Mouse (Mus musculus): ENCODE data around the gene Dync1i2.

DNA sequence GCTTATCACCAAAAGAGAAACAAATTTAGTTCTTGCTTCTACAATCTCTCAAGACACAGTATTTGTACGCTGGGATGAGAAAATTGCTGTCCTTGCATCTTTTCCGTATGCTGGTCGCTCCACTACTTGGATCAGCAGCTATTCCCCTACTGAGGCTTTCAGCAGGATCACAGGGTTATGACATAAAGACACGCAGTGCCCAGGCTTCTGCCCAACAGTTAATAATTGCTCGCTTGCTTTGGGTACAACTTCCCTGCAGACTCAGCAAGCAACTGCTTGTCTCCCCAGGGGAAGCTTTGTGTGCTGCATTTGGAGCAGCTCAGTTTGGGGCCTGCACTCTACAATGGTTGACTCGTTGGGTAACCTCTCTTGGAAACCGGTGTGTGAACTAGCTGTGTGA, 64.2 kb downstream of the Dync1i2 start:
- TF ChIP-seq E2F4 (IDR thresholded peaks at IDR 0.05; ENCODE audit: insufficient replicate concordance, low read depth, low read length): no peak
- TF ChIP-seq TCF12 (IDR thresholded peaks at IDR 0.05; ENCODE audit: low read depth, low read length): no peak
- no peak for TF ChIP-seq BHLHE40 (IDR thresholded peaks at IDR 0.05; ENCODE audit: low read depth, low read length)
- TF ChIP-seq CTCF (conservative IDR thresholded peaks at IDR 0.05 in 1 of 2, IDR thresholded peaks at IDR 0.05 in 1 of 2; ENCODE audit: low read depth in 2 of 2, low read length in 2 of 2): no peak
- TF ChIP-seq HCFC1 (IDR thresholded peaks at IDR 0.05; ENCODE audit: low read depth, low read length): no peak
- TF ChIP-seq MEF2A (IDR thresholded peaks at IDR 0.05; ENCODE audit: borderline replicate concordance, low read depth, low read length): no peak
- no peak for TF ChIP-seq POLR2A (IDR thresholded peaks at IDR 0.05; ENCODE audit: low read depth, low read length)
- TF ChIP-seq GABPA (IDR thresholded peaks at IDR 0.05; ENCODE audit: insufficient replicate concordance, low read depth, low read length): no peak
- no peak for TF ChIP-seq ZC3H11A (IDR thresholded peaks at IDR 0.05; ENCODE audit: low read depth, low read length)
